Mouse (Mus musculus): ENCODE measurements around the gene Tmem94. TPM values are rescaled to one million over a fixed set of nuclear protein-coding genes. Genes with fewer than 3 reads are reported as not detected.

The Tmem94 gene
- polyA plus RNA-seq, 1 experiment from 2014 or later = 30.9 TPM

DNA sequence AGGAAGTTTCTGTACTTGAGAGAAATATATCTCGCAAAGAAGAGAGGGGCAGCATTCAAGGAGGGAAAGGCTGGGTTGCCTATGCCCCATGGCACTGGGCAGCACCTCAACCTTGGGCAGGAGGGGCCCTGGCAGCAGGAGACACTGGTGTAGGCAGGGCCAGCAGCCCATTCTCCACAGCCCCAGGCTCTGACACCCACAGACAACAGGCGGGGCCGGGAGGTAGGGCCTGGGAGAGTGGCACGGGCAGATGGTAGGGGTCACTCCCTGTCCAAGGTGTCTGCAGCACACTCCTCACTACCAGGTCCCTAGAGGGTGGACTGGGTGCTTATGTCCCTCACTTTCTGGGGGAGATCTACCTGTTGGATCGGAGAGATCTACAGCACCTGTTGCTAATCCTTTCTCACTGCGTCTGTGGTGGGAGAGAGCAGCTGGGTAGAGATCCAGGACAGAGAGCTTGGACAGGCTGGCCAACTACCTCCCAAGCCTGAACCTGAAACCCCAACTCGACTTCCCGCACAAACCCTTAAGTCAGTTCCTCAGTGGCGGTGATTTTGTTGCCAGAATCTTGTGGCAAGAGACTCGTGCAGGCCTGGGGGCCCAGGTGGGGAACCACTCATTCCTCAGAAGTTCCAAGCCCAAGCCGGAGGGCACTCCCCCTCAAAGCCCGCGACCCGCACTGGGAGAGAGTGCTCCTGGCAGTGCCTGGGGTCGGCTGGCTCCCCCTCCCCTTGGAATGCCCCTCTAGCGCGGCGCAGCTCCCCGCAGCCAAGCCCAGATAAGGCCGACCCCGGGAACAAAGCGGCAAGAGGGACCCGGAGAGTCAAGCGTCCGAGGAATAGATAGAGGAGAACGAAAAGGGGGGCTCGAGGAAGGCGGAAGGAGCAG, 47.5 kb downstream of the Tmem94 start:
- ATAC-seq (ENCODE audit: low FRiP score) = peak; percentile 33
- Histone ChIP-seq H3K27me3 (no peaks in the 10 kb centered on the region), H3K9ac (peak overlapping the region; percentile 93), H3K4me2 (peak overlapping the region; percentile 92), H3K4me1 (replicated peaks) (peaks cover 75% of the 10 kb centered on the region), H3K27ac (peak overlapping the region; percentile 77), H3K9me3 (no peaks in the 10 kb centered on the region), H3K36me3 (peaks cover 18% of the 10 kb centered on the region), H3K4me3 (peak overlapping the region; percentile 91)
- 3% methylated on average over 28 of the region's 28 CpGs for WGBS

DNA sequence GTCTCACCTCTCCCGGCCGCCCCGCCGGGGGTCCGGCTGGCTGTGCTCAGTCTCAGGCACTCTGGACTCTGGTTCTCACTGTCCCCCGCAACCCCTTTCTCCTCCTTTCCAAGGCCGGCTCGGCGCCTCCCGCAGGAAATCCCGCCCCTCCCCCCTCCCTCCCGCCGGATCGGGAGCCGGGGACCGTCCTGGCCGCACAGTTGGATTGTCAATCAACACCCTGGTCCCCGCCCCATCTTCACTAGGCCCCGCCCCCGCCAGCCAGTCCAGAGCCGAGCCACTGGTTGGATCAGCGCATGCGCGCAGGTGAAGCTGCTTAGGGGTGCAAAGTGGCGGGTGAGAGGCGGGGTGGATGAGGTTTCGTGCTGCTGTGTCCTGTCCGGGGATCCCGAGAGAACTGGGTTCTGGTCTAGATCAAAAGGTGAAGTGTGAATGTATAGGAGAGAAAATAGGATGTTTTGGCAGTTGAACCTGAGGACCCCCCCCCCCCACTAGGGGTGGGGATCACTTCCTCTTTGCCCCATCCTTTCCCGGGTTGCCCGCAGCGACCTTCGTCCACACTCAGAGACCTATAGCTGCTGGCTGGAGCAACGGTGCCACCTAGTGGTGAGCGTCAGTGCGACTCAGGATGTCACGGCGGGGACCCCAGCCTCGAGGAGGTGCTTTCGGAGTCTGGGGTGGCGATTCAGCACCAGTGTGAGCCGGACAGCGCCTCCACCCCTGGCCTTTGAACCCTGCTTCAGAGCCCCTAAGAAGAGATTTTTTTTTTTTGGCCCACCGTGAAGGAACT, 48.5 kb downstream of the Tmem94 start, which contains the start of gene Caskin2:
Gene Caskin2, minus strand, starts transcription at position 133 of the 790 bp plus-strand sequence.
- Histone ChIP-seq H3K9me3 (no peaks in the 10 kb centered on the region), H3K4me1 (replicated peaks) (peaks cover 65% of the 10 kb centered on the region), H3K27ac (peak within 1 kb of the TSS; percentile 77), H3K36me3 (peaks cover 25% of the 10 kb centered on the region), H3K4me2 (peak within 1 kb of the TSS; percentile 92), H3K9ac (peak within 1 kb of the TSS; percentile 93), H3K4me3 (peak within 1 kb of the TSS; percentile 91), H3K27me3 (no peaks in the 10 kb centered on the region)
- under 1% methylated on average over 43 of the region's 44 CpGs for WGBS
- ATAC-seq (ENCODE audit: low FRiP score) = peak; percentile 90

DNA sequence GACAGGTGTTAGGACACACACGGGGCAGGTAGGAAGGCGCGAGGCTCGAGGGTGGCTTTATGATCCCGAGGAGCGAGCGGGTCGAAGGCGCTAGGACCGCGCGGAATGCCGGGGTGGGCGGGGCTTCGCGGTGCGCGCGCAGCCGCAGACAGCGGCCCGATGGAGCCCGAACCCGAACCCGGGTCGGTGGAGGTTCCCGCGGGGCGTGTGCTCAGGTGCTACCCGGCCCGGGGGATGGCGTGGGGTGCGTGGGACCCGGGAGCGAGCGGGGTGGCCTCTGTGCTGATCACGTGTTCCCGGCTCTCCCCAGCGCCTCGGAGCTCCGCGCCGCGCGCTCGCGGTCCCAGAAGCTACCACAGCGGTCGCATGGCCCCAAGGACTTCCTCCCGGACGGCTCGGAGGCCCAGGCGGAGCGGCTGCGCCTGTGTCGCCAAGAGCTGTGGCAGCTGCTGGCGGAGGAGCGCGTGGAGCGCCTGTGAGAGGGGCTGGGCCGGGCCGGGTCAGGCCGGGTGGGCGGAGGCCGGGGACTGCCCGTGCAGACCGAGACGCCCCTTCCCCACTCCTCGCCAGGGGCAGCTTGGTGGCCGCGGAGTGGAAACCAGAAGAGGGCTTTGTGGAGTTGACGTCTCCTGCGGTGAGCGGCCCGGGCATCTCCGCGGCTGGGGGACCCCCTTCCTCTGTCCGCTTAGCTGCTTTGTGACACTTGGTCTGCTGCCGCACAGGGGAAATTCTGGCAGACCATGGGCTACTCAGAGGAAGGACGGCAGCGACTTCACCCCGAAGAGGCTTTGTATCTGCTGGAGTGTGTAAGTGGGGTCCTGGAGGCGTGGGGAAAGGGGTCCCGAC, 49.6 kb downstream of the Tmem94 start, which contains the start of gene Tsen54:
Gene Tsen54, plus strand, starts transcription at position 120 of the 846 bp plus-strand sequence.
- Histone ChIP-seq H3K4me1 (replicated peaks) (peaks cover 54% of the 10 kb centered on the region), H3K27ac (peak within 1 kb of the TSS; percentile 66), H3K4me2 (peak within 1 kb of the TSS; percentile 92), H3K36me3 (peaks cover 31% of the 10 kb centered on the region), H3K9ac (peak within 1 kb of the TSS; percentile 93), H3K9me3 (no peaks in the 10 kb centered on the region), H3K4me3 (peak within 1 kb of the TSS; percentile 91), H3K27me3 (no peaks in the 10 kb centered on the region)
- whole genome bisulfite sequencing = under 1% methylated on average over 67 of the region's 84 CpGs
- ATAC-seq (ENCODE audit: low FRiP score) = peak; percentile 53

DNA sequence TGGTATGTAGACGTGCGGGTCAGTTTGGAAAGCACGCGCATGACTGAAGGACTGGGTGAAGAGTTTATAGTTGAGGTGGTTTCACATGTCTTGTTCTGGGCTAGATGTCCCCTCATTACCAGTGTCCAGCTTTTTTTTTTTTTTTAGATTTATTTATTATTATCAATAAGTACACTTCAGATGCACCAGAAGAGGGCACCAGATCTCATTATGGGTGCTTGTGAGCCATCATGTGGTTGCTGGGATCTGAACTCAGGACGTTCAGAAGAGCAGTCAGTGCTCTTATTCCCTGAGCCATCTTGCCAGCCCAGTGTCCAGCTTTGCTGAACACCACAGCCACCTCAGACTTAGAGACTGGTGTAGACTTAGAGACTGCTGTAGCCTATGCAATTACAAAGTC, 52.1 kb downstream of the Tmem94 start:
- H3K4me3 ChIP-seq = no peak overlapping the region
- H3K27me3 ChIP-seq = peaks cover 2% of the 10 kb centered on the region; the same call in 1 of the 2 replicates
- H3K36me3 ChIP-seq = peaks cover 48% of the 10 kb centered on the region

DNA sequence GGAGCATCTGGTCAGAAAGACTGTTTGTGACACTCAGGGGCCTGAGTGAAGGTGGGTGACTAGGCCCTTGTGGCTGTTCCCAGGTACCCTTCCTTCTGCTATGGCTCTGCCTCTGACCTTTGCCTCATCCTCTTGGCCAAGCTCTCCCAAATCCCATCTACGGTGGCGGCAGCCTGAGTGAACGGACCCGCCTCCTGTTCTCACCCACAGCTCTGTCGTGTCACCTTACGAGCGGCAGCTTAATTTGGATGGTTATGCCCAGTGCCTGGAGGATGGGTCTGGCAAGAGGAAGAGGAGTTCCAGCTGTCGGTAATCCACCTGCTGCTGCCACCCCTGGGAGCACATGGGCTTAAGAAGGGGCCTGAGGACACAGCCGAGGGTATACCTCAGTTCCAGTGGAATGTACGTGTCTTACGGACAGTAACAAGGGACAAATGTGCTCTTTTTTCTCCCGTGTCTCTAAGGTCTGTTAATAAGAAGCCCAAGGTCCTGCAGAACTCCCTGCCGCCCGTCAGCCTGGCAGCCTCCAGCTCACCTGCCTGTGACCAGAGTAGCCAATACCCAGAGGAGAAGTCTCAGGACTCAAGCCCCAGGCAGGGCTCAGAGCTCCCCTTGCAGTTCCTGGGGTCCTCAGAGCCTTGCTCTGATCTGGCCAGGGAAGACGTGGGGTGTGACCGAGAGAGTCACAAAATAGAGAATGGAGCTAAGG, 54.8 kb downstream of the Tmem94 start:
- Histone ChIP-seq H3K36me3 (peaks cover 54% of the 10 kb centered on the region), H3K9ac (no peak overlapping the region), H3K4me1 (replicated peaks) (peaks cover 31% of the 10 kb centered on the region), H3K27me3 (peaks cover 29% of the 10 kb centered on the region), H3K4me3 (no peak overlapping the region), H3K4me2 (no peak overlapping the region), H3K9me3 (no peaks in the 10 kb centered on the region), H3K27ac (no peak overlapping the region)
- ATAC-seq (ENCODE audit: low FRiP score) = no peak
- WGBS = 94% methylated on average over 16 of the region's 16 CpGs

More for the DNA sequence above, 52.1 kb downstream of the Tmem94 start:
- ATAC-seq (ENCODE audit: low FRiP score) = no peak
- H3K27ac ChIP-seq = no peak overlapping the region
- no peak overlapping the region for H3K4me2 ChIP-seq
- H3K9me3 ChIP-seq = no peaks in the 10 kb centered on the region
- WGBS = 93% methylated on average over 5 of the region's 5 CpGs
- H3K9ac ChIP-seq = no peak overlapping the region
- peaks cover 29% of the 10 kb centered on the region for H3K4me1 ChIP-seq (replicated peaks)

DNA sequence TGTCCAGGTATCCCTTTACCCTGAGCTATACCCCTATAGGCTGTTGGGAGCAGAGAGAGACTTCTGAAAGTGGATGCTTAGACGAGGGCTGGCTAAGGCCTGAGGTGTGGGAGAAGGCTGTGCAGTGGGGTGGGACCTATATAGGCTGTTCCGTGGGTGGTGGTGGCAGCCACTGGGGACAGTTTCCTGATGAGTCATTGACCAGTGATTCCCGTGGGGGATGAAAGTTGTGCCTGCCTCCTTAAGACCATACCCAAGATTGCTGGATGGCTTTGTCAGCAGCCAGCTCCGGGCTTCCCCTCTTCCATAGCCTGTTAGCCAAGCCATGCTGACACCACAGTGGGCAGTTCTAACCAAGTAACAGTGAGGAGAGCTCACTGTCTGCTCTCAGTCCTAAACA, 55.8 kb downstream of the Tmem94 start:
- Histone ChIP-seq H3K4me2 (no peak overlapping the region), H3K4me3 (no peak overlapping the region), H3K27me3 (peaks cover 38% of the 10 kb centered on the region), H3K36me3 (peaks cover 54% of the 10 kb centered on the region), H3K9me3 (no peaks in the 10 kb centered on the region), H3K27ac (no peak overlapping the region), H3K4me1 (replicated peaks) (peaks cover 22% of the 10 kb centered on the region), H3K9ac (0 out of 2 replicates have a peak overlapping the region, but pooled peaks have one; percentile 19)
- ATAC-seq (ENCODE audit: low FRiP score) = no peak
- WGBS = 90% methylated on average over 4 of the region's 4 CpGs

DNA sequence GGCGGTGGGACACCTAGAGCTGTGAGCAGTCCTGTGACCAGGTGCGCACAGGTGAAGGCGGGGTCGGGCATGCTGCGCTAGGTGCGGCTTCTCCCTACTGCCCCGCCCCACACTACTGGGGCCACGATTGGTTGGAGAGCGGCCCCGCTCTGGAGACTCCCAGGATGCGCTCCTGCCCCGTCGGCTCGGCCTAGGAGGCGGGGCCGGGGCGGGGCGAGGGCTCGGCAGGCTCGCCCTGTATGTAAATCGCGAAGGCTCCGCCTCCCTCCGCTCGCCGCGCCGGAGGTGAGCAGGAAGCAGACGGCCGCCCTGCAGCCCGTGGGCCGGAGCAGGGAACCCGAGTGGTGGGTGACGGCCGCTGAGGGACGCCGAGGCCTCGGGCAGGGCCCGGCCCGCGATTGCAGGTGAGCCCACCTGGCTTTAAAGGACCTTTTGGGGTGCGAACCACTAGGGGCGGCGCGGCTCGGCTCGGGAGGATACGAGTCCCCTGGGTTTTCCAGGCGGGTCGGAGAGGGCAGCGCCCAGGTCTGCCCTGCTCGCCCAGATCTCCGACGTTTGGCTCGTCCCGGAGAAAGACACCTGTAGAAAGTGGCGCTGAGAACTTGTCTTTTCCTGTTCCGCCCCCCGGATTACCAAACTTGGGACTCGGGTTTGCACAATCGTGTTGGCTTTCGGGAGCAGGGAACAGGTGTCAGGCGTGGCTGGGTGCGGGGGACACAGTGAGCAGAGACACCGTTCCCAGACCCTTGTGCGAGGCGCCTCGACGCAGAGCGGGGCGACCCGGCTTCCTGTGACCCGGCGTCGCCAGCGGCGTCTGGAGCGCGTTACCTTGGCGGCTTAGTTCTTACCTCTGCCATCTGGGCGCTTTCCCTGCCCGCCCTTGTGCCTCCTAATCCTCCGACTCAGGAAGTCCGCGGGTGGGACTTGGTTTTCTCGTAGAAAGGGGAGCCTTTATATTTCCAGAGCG, 58.8 kb downstream of the Tmem94 start, which contains the start of gene Llgl2:
Gene Llgl2, plus strand, starts transcription at position 276 of the 967 bp plus-strand sequence.
- ATAC-seq (ENCODE audit: low FRiP score) = peak; percentile 89
- Histone ChIP-seq H3K4me2 (peak within 1 kb of the TSS; percentile 96), H3K36me3 (peaks cover 37% of the 10 kb centered on the region), H3K27me3 (peaks cover 68% of the 10 kb centered on the region), H3K27ac (no peak within 1 kb of the TSS), H3K9ac (peak within 1 kb of the TSS; percentile 65), H3K4me3 (peak within 1 kb of the TSS; percentile 57), H3K4me1 (replicated peaks) (peaks cover 17% of the 10 kb centered on the region), H3K9me3 (no peaks in the 10 kb centered on the region)
- under 1% methylated on average over 87 of the region's 87 CpGs for WGBS

DNA sequence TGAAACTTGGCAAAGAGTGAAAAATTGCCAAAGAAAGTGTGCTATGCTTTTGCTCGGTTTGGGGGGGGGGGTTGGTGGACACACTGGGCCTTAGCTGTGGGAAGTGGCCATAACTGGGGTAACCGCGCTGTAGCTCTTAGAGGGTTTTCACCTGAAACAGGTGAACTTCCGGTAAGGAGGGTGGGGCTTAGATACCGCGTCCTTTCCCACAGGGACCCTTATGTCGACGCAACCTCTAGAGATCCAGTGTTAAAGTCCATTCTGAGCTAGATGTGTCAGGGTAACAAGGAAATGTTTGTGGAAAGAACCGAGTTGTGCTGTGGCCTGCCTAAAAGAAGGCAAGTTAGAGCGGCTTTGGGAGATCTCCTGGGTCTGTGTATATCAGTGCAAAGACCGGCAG, 59.6 kb downstream of the Tmem94 start:
- Histone ChIP-seq H3K36me3 (peaks cover 32% of the 10 kb centered on the region), H3K4me2 (peak overlapping the region; percentile 96), H3K27me3 (peaks cover 76% of the 10 kb centered on the region), H3K4me1 (replicated peaks) (peaks cover 17% of the 10 kb centered on the region), H3K9ac (no peak overlapping the region), H3K27ac (no peak overlapping the region), H3K4me3 (no peak overlapping the region), H3K9me3 (no peaks in the 10 kb centered on the region)
- no peak for ATAC-seq (ENCODE audit: low FRiP score)
- 19% methylated on average over 11 of the region's 11 CpGs for WGBS

DNA sequence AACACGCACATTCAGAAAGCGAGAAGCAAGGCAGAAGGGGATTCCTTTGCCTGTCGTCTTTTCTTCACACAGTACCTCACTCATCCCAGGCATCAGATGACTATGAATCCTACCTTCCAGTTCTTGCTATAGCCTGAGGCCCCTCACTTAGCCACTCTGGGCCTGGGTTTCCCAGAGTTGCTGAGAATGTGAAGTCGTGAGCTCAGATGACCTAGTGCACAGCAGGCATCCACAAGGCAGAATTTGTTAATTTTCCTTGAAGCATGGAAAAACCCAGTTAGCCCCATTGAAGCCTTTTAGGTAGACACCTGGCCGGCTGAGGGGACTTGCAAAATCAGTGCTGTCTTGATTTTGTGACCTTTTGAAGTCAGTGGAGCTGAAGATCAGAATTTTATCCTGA, 61.3 kb downstream of the Tmem94 start:
- Histone ChIP-seq H3K4me3 (no peak overlapping the region), H3K27ac (no peak overlapping the region), H3K4me1 (replicated peaks) (peaks cover 18% of the 10 kb centered on the region), H3K4me2 (no peak overlapping the region), H3K9me3 (no peaks in the 10 kb centered on the region), H3K27me3 (peaks cover 92% of the 10 kb centered on the region), H3K36me3 (peaks cover 15% of the 10 kb centered on the region), H3K9ac (no peak overlapping the region)
- ATAC-seq (ENCODE audit: low FRiP score) = no peak
- 39% methylated on average over 5 of the region's 5 CpGs for WGBS

DNA sequence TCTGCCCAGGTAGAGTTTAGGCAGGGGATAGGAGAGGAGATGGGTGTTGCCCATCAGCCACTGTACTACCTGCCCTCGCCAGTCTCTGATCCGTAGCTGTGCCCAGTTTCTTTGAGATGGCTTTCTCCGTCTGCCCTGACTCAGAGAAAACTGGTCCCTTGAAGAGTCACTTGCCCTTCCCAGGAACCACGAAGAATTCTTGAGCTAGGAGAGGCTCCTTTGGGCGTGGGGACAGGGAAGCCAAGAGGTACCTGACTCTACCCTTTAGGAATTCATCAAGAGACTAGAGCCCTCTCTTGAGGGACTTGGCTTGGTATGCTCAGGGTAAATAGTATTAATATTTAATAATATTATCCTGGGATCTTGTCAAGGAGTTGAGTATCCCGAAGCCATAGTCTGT, 62.4 kb downstream of the Tmem94 start:
- H3K9ac ChIP-seq = no peak overlapping the region
- no peak for ATAC-seq (ENCODE audit: low FRiP score)
- H3K27me3 ChIP-seq = peaks cover 99% of the 10 kb centered on the region
- H3K4me2 ChIP-seq = no peak overlapping the region
- WGBS = 86% methylated on average over 6 of the region's 6 CpGs
- no peak overlapping the region for H3K4me3 ChIP-seq
- peaks cover 3% of the 10 kb centered on the region for H3K36me3 ChIP-seq
- H3K4me1 ChIP-seq (replicated peaks) = peaks cover 23% of the 10 kb centered on the region
- H3K27ac ChIP-seq = no peak overlapping the region
- H3K9me3 ChIP-seq = no peaks in the 10 kb centered on the region

All from hindbrain, embryonic 13.5 days (tissue).